Comparison of ENCODE assay signal across 7 mouse cellular contexts in the genomic region with DNA sequence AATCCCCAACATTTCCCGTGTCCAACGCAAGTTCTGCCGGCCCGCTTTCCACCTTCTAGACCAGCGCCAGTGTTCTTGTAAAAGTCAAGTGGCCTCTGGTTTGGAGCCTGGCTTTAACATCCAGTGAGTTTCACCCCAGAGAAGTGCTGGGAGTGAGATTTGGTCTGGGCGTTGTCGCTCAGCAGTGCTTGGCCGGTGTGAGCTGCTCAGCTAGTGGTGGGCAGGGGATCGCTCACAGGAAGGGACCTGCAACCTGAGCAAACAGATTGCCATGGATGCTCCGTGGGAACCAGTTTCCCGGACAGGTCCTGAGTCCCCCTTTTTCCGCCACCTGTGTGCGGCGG. TPM values are rescaled to one million over a fixed set of nuclear protein-coding genes. Genes with fewer than 3 reads are reported as not detected.
A peak's percentile ranks its signal among the peaks of the same experiment; 100 is the strongest.
DNase-seq lines count a peak whose midpoint lies in the region; ATAC-seq and TF ChIP-seq lines count a peak whose summit lies in the region.

No protein-coding gene starts in this region.

- DNase-seq in liver, adult 2 months (ENCODE audit: extremely low read depth, low read depth, low spot score): no peak
- DNase-seq in liver: no peak
- DNase-seq in liver, embryonic 13.5 days: no peak
- DNase-seq in thymus, postnatal 4 days: no peak
- no peak for DNase-seq in cerebellum, adult 8-10 months

- peak overlapping the region; percentile 24; the same call in 1 of the 2 replicates for H3K4me3 ChIP-seq in liver, adult 2 months (ENCODE audit: insufficient read depth, low read depth, low read length)
- peak overlapping the region; percentile 60 for H3K4me3 ChIP-seq in forebrain, embryonic 16.5 days (replicated peaks; ENCODE audit: low read length)
- peak overlapping the region; percentile 55 for H3K4me3 ChIP-seq in liver, embryonic 13.5 days (replicated peaks)
- H3K4me3 ChIP-seq in small intestine, adult 2 months (ENCODE audit: low read depth, low read length): peak overlapping the region; percentile 66

- WGBS in liver, adult 2 months: 9% methylated on average over 14 of the region's 14 CpGs
- 1% methylated on average over 14 of the region's 14 CpGs for WGBS in forebrain, embryonic 16.5 days
- 3% methylated on average over 14 of the region's 14 CpGs for WGBS in liver, embryonic 13.5 days (ENCODE audit: insufficient replicate concordance)
- WGBS in small intestine, adult 2 months: 7% methylated on average over 14 of the region's 14 CpGs

- no peak for TF ChIP-seq CTCF in liver, adult 2 months (IDR thresholded peaks at IDR 0.05; ENCODE audit: low read depth, low read length)
- TF ChIP-seq CTCF in small intestine, adult 2 months (IDR thresholded peaks at IDR 0.05; ENCODE audit: extremely low read depth, insufficient read length, insufficient replicate concordance, low read depth, low read length): no peak

- ATAC-seq in forebrain, embryonic 16.5 days: no peak
- peak; percentile 15 for ATAC-seq in liver, embryonic 13.5 days (ENCODE audit: low read depth)

- H3K9ac ChIP-seq in liver, adult 2 months (ENCODE audit: low read depth, low read length): no peak overlapping the region
- H3K9ac ChIP-seq in forebrain, embryonic 16.5 days (replicated peaks; ENCODE audit: low read depth, low read length): peak overlapping the region; percentile 71
- H3K9ac ChIP-seq in liver, embryonic 13.5 days: no peak overlapping the region

- no peaks in the 10 kb centered on the region for H3K4me1 ChIP-seq in liver, adult 2 months (ENCODE audit: control insufficient read depth, insufficient read depth, low read length)
- peaks cover 20% of the 10 kb centered on the region for H3K4me1 ChIP-seq in forebrain, embryonic 16.5 days (replicated peaks; ENCODE audit: control insufficient read depth, insufficient read depth, low read length)
- H3K4me1 ChIP-seq in liver, embryonic 13.5 days (replicated peaks): no peaks in the 10 kb centered on the region
- H3K4me1 ChIP-seq in small intestine, adult 2 months (ENCODE audit: control insufficient read depth, insufficient read depth, insufficient read length, low read length): peaks cover 5% of the 10 kb centered on the region; the same call in 1 of the 2 replicates

- H3K79me2 ChIP-seq in liver, adult 2 months (ENCODE audit: control insufficient read depth, insufficient read depth, low read length): no peaks in the 10 kb centered on the region

- TF ChIP-seq POLR2A in liver, adult 2 months (IDR thresholded peaks at IDR 0.05; ENCODE audit: extremely low read depth, insufficient read depth, low read length): no peak
- no peak for TF ChIP-seq POLR2A in small intestine, adult 2 months (IDR thresholded peaks at IDR 0.05; ENCODE audit: low read depth, low read length)

- H3K9me3 ChIP-seq in forebrain, embryonic 16.5 days (ENCODE audit: control insufficient read depth, low read length): no peaks in the 10 kb centered on the region
- H3K9me3 ChIP-seq in liver, embryonic 13.5 days (replicated peaks): no peaks in the 10 kb centered on the region

- H3K4me2 ChIP-seq in forebrain, embryonic 16.5 days (ENCODE audit: low read length): peak overlapping the region; percentile 97
- H3K4me2 ChIP-seq in liver, embryonic 13.5 days: peak overlapping the region; percentile 67

- H3K27ac ChIP-seq in liver, adult 2 months (replicated peaks; ENCODE audit: insufficient read depth, low read depth, low read length): no peak overlapping the region
- H3K27ac ChIP-seq in forebrain, embryonic 16.5 days (ENCODE audit: low read length): peak overlapping the region; percentile 10; the same call in 1 of the 2 replicates
- no peak overlapping the region for H3K27ac ChIP-seq in liver, embryonic 13.5 days
- H3K27ac ChIP-seq in small intestine, adult 2 months (ENCODE audit: insufficient read depth, low read depth, low read length): no peak overlapping the region

- no peaks in the 10 kb centered on the region for H3K36me3 ChIP-seq in liver, adult 2 months (ENCODE audit: control insufficient read depth, insufficient read depth, low read length)
- H3K36me3 ChIP-seq in forebrain, embryonic 16.5 days (ENCODE audit: control insufficient read depth, insufficient read depth): no peaks in the 10 kb centered on the region
- H3K36me3 ChIP-seq in liver, embryonic 13.5 days: no peaks in the 10 kb centered on the region
- no peaks in the 10 kb centered on the region for H3K36me3 ChIP-seq in small intestine, adult 2 months (ENCODE audit: control insufficient read depth, insufficient read depth, low read length)

- H3K27me3 ChIP-seq in liver, adult 2 months (ENCODE audit: control insufficient read depth, insufficient read depth, low read length): peaks cover 6% of the 10 kb centered on the region; the same call in 1 of the 2 replicates
- no peaks in the 10 kb centered on the region for H3K27me3 ChIP-seq in forebrain, embryonic 16.5 days (replicated peaks; ENCODE audit: control insufficient read depth, insufficient read depth, low read length)
- H3K27me3 ChIP-seq in liver, embryonic 13.5 days: peaks cover 38% of the 10 kb centered on the region
- H3K27me3 ChIP-seq in small intestine, adult 2 months (ENCODE audit: control insufficient read depth, insufficient read depth, low read length): peaks cover 8% of the 10 kb centered on the region; the same call in 1 of the 2 replicates

RNA-seq across cellular contexts. Expression of a gene that starts 0.4 kb away (rescaled TPM):
- 0.09 and 0.20 TPM in 2 replicates for total RNA-seq in liver, adult 2 months (2014; rRNA removed)
- 0.02 and 0.06 TPM in 2 replicates for polyA plus RNA-seq in liver, adult 2 months (2012; rRNA removed)
- 14.3 and 18.3 TPM in 2 replicates for polyA plus RNA-seq in forebrain, embryonic 16.5 days (2015; fragmentation: Nextera tagmentation; extraction: Ambion mirVana)
- polyA plus RNA-seq in liver, embryonic 13.5 days (2015; fragmentation: Nextera tagmentation; extraction: Ambion mirVana): 0.28 and 0.36 TPM in 2 replicates
- 1.4 and 1.6 TPM in 2 replicates for polyA plus RNA-seq in small intestine, adult 2 months (2012; rRNA removed)
